In the genomic region with DNA sequence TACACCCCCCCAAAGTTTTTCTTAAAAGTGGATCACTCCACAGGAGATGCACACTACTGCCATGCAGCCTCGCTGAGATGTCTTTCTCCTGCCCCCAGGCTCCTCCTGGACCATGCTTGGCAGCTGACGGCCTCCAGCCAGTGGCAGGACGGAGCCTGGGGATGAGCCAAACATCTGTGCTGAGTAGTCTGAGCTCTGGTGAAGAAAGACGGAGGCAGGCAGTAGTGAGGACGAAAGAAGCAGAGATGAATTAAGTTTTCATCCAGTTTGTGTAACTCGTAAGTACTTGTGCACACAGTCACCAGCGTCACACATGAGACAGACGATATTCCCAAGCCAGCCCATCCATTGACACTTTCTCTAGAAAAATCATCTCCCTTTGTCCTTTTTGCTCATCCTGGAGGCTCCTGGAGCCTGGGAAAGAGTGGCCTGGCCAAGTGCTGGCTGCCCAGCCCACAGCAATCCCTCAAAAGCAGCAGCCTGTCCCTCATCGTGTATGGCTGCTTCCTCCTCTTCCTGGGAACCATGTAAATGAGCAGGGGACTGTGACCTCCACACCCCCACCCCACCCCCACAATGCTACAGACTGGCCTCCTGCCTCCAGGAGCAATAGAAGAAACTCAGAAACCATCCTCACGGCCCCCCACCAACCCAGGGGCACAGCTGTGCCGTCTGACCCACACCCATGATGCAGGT, we compare ENCODE assay signal across 9 mouse cellular contexts.
DNase-seq lines count a peak whose midpoint lies in the region; ATAC-seq and TF ChIP-seq lines count a peak whose summit lies in the region.
"Had no signal": no experiment of that assay in that cellular context is flagged by ENCODE, and none has a peak within 500 bp of the region (broad histone marks: within the 10 kb centered on the region; RNA-seq: fewer than 3 reads in every experiment).

No protein-coding gene starts in this region.

- no peak for DNase-seq in kidney, postnatal 14 days
- peak; percentile 29 for DNase-seq in lung, postnatal 36 days
- DNase-seq in right cerebral cortex, postnatal 25 days, result no peak
- no peak for DNase-seq in retina, postnatal 1 day
- DNase-seq in frontal cortex, adult 2 months (ENCODE audit: extremely low spot score in 1 of 2, low spot score in 1 of 2), result no peak

- peak overlapping the region; percentile 58; the same call in 1 of the 2 replicates for H3K4me3 ChIP-seq in kidney, embryonic 15.5 days (replicated peaks)
- H3K4me3 ChIP-seq in cortical plate, adult 2 months (ENCODE audit: insufficient read depth, low read length), result peak overlapping the region; percentile 51
- peak overlapping the region; percentile 70 for H3K4me3 ChIP-seq in heart, embryonic 16.5 days (ENCODE audit: low read length)

- no peaks in the 10 kb centered on the region for H3K9me3 ChIP-seq in kidney, embryonic 15.5 days (replicated peaks)
- H3K9me3 ChIP-seq in heart, embryonic 16.5 days (replicated peaks; ENCODE audit: control insufficient read depth, low read length), result no peaks in the 10 kb centered on the region

- H3K27me3 ChIP-seq in kidney, embryonic 15.5 days, result peaks cover 5% of the 10 kb centered on the region; the same call in 1 of the 2 replicates
- H3K27me3 ChIP-seq in heart, embryonic 16.5 days (ENCODE audit: control insufficient read depth, insufficient read depth, low read length), result no peaks in the 10 kb centered on the region
- H3K27me3 ChIP-seq: Patski had no signal

- H3K4me1 ChIP-seq in kidney, embryonic 15.5 days, result peaks cover 53% of the 10 kb centered on the region
- peaks cover 3% of the 10 kb centered on the region for H3K4me1 ChIP-seq in cortical plate, adult 2 months (ENCODE audit: control insufficient read depth, insufficient read depth, low read length)
- H3K4me1 ChIP-seq in heart, embryonic 16.5 days (ENCODE audit: control insufficient read depth, insufficient read depth, low read length), result peaks cover 74% of the 10 kb centered on the region

- no peaks in the 10 kb centered on the region for H3K36me3 ChIP-seq in kidney, embryonic 15.5 days
- H3K36me3 ChIP-seq in heart, embryonic 16.5 days (ENCODE audit: control insufficient read depth, insufficient read depth), result no peaks in the 10 kb centered on the region

- no peak overlapping the region for H3K27ac ChIP-seq in kidney, embryonic 15.5 days
- H3K27ac ChIP-seq in cortical plate, adult 2 months (ENCODE audit: insufficient read depth, low read length), result no peak overlapping the region
- H3K27ac ChIP-seq in heart, embryonic 16.5 days (ENCODE audit: low read length), result peak overlapping the region; percentile 56

- TF ChIP-seq CTCF in cortical plate, adult 2 months (IDR thresholded peaks at IDR 0.05; ENCODE audit: extremely low read depth, insufficient read depth, low read length), result no peak

- ATAC-seq in kidney, embryonic 15.5 days (replicated peaks; ENCODE audit: low FRiP score), result no peak
- no peak for ATAC-seq in heart, embryonic 16.5 days (replicated peaks; ENCODE audit: extremely low read depth, insufficient read depth, low FRiP score)

- WGBS in kidney, embryonic 15.5 days, result 60% methylated on average over 11 of the region's 11 CpGs
- 28% methylated on average over 11 of the region's 11 CpGs for WGBS in heart, embryonic 16.5 days

- TF ChIP-seq POLR2A in cortical plate, adult 2 months (IDR thresholded peaks at IDR 0.05; ENCODE audit: extremely low read depth, insufficient read depth, low read length), result no peak

- no peak overlapping the region for H3K9ac ChIP-seq in kidney, embryonic 15.5 days
- peak overlapping the region; percentile 91 for H3K9ac ChIP-seq in heart, embryonic 16.5 days (ENCODE audit: low read length)

- H3K4me2 ChIP-seq in kidney, embryonic 15.5 days, result peak overlapping the region; percentile 92
- H3K4me2 ChIP-seq in heart, embryonic 16.5 days (ENCODE audit: low read depth, low read length), result peak overlapping the region; percentile 95
